Mouse (Mus musculus) cerebellum, adult 2 months (tissue): ENCODE measurements at regions not wholly inside any gene's neighbourhood (a gene's known extent, or its start where the extent isn't known, plus 50 kb on each side); places are given as distances from the start of the nearest gene placed in this dataset.

Experiments
- CTCF ChIP-seq: fragments of 200-500 bp; IDR thresholded peaks from 2 replicates; pipeline ENCODE4 v1.5.1; 2011; ENCODE audit warnings: low read depth, mild to moderate bottlenecking, control low read depth, low read length, moderate library complexity, borderline replicate concordance; ENCODE audit not compliant: insufficient read depth
- POLR2A ChIP-seq: fragments of 200-500 bp; IDR thresholded peaks from 2 replicates; pipeline ENCODE4 v1.6.1; 2011; ENCODE audit warnings: low read length, control low read depth, borderline replicate concordance; ENCODE audit not compliant: insufficient read depth

- no peak for TF ChIP-seq CTCF
- no peak for TF ChIP-seq POLR2A
These were observed 69.3 kb upstream of the Prox1 start for GRCm38 (mm10) chr1:190239796-190240195.
